Mouse (Mus musculus): ENCODE measurements around the gene Ifi27l2a.
"Not testable (repeated sequence)": the region's sequence is repeated elsewhere in the genome, so short reads cannot be mapped to it uniquely, and the experiment has no call there.

Gene Ifi27l2a

GRCm38 (mm10) chr12:103443524-103443923, at the start of gene Ifi27l2a:
Gene Ifi27l2a (minus strand): TSS chr12:103443680.
- DNase-seq (ENCODE audit: low read depth, low spot score): no peak

- peak; percentile 83 for DNase-seq (ENCODE audit: low read depth, low spot score)
Observed at GRCm38 (mm10) chr12:103492767-103493166, 49.3 kb upstream of the Ifi27l2a start.

DNA sequence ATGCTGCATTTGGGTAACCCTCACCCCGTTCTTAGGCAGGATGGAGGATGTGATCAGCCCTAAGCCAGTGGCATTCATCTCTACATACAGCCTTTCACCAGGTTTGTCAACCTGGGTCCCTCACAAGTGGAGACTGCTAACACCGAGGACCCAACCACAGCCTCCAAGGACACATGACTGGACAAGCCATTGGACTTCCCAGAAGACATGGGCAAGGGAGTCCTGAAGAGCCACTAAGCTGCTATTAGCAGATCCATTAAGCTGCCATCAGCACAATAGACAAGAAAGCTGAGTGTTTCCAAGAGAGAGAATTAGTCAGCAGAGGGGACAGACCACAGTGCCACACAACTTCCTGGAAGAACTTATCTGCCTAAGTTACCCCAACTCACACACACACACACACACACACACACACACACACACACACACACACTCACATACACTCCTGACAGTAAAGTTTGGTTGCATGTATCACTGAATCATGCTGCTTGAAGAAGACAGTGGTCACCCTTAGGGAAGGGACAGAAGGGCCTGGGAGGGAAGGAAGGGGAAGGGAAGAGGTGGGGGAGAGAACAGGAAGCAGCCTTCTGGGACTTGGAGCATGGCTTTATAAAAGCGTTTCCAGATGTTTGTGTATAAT, 47.7 kb upstream of the Ifi27l2a start:
- DNase-seq (ENCODE audit: low read depth, low spot score): no peak

DNA sequence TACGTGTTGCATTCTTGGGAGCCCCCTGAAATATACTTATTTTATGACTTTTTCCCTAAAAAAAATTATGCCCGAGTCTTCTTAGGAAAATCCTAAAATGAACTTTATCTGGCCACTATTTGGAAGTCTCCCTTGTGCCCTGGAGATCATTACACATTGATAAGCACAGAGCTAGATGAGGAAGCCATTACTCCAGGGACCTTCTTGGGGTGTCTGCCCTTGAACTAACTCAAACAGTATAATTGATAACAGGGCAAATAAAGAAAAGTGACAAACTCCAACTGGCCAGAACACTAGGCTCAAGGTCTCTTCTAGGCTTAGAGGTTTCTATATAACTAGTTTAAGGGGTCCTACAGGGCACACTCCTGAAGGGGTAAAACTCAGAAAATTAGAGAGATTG, 44.3 kb upstream of the Ifi27l2a start:
- no peak for DNase-seq (ENCODE audit: low read depth, low spot score)

DNA sequence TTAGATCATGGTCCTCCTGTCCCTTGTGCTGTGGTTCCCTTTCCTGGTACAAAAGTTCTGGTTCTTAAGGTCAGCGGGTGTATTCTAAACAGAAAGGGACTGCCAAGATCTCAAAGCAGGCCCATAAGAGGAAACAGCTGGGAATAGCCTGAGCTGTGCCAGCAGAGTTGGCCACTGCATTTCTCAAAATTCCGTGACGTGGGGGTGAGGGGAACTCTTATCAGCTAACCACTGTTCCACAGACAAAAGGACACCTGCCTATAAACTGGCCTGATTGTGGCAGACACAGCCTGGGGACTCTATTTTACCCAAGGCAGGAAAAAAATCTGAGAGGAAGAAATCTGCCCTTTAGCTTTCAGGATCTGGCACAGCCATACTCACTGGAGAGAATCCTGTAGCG, 43.8 kb upstream of the Ifi27l2a start:
- DNase-seq (ENCODE audit: low read depth, low spot score): no peak

GRCm38 (mm10) chr12:103486726-103487125, 43.2 kb upstream of the Ifi27l2a start:
- DNase-seq (ENCODE audit: low read depth, low spot score): no peak

DNA sequence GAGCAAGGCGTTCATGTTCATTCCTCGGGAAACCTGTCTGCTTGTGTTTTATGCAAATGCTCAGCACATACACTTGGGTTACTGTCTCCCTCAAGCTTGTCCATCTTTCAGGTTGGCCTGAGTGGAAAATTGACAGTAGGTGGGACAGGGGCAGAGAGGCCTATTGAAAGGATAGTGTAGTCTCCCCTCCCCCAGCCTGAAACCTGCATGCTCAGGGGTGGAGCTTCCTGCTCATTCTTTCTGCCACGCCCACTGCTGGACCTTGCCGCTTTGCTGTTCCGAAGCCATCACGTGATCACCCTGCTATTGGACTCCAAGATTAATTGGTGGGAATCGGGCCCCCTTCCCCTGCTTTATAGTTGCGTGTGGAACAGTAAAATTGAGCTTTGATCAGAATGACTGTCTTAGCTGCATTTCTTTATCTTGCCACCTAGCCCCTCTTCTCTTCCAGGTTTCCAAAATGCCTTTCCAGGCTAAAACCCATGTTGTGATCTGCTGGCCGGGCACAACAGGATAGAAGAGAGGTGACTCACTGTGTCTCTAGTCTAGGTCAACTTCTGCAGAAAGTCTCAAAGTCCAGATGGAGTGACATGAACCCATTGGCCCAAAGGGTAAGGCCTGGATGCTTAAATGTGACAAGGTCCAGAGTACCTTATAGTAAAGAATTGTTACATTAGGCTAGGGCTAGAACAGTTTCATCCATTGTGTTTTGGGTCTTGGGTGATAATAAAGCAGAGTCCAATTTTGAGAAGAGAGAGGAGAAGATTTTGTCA, 40.9 kb upstream of the Ifi27l2a start:
- peak; percentile 14 for DNase-seq (ENCODE audit: low read depth, low spot score)

DNA sequence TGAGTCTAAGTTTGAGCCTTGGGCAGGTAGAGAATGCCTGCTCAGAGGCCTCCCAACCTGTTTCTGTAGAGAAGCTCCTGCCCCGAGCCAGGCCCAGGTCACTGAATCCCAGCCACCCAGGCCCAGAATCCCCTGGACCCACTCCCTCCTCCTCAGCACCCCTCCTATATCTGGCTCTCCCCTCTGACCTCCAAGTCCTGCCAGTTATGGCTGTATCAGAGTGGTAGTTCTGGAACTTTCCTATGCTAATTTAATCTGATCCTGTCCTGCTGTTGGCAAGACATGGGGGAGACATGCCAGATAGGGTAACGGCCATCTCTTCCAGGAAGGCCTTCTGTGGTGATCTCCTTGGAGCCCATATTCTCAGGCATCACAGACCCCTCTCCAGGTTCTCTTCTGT, 39.3 kb upstream of the Ifi27l2a start:
- DNase-seq (ENCODE audit: low read depth, low spot score): no peak

DNA sequence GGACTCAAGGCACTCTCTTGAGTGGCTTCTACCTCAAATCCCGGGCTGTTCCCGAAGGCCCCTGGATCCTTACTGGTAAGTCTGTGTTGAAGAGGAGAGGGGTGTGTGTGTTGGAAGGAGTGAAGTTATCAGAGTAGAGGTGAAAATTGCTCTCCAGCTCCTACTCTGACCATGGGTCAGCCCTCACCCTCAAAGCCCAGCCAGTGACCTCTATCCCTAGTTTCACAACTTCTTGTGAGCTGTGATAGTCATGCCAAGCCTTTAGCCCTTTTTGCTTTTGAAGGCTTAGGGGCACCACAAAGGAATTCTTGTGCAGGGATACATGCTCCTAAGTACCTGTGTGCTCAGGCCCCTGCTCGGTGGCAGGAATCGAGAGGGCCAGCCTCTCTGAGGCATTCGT, 38.2 kb upstream of the Ifi27l2a start:
- no peak for DNase-seq (ENCODE audit: low read depth, low spot score)

- no peak for DNase-seq (ENCODE audit: low read depth, low spot score)
Observed at GRCm38 (mm10) chr12:103477461-103478015, 34.1 kb upstream of the Ifi27l2a start.

- DNase-seq (ENCODE audit: low read depth, low spot score): no peak
Observed at GRCm38 (mm10) chr12:103476779-103477389, 33.4 kb upstream of the Ifi27l2a start.

- DNase-seq (ENCODE audit: low read depth, low spot score): no peak
Observed at GRCm38 (mm10) chr12:103474481-103474880, 31.0 kb upstream of the Ifi27l2a start.

- no peak for DNase-seq (ENCODE audit: low read depth, low spot score)
Observed at GRCm38 (mm10) chr12:103457140-103457539, 13.7 kb upstream of the Ifi27l2a start, which contains the start of gene Ifi27l2b. Gene Ifi27l2b (minus strand): TSS chr12:103457223.

DNA sequence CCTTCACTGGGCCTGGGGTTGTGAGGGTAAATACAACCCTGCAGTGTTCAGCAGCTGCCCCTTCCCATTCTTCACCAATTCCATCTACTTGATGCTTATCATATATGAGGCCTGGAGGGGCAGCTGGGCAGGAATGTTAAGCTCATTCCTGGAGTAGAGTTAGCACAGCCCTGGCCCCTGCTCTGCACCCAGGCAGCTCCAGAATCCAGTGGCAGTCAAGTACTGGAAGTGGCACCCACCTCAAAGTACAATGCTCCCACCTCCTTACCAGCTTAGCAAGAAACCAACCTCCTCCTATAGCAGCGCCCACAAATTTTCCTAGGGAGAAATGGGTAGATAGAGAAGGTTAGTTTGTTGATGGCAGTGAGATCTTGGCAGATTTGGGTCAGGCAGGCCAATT, 13.2 kb upstream of the Ifi27l2a start:
- not testable (repeated sequence) for DNase-seq (ENCODE audit: low read depth, low spot score)

- no peak for DNase-seq (ENCODE audit: low read depth, low spot score)
Observed at GRCm38 (mm10) chr12:103453361-103453760, 9.9 kb upstream of the Ifi27l2a start.

DNA sequence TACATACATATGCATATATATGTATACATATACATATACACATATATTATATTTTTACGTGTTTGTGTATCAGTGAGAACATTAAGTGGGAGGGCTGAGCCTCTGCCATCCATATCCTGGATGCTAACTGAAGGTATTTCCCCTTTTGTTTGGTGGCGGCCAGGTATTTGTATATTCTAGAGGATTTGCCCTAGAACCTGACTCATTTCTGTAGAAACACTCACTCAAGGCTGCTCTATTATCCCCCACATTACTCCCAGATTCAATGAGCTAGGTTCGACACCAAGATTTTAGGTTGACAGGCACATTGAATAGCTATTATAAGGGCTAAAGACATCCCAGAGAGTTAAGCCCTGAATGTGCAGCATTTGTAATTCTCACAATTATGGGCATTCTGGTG, 1.6 kb upstream of the Ifi27l2a start:
- no peak for DNase-seq (ENCODE audit: low read depth, low spot score)

- DNase-seq (ENCODE audit: low read depth, low spot score): not testable (repeated sequence)
Observed at GRCm38 (mm10) chr12:103444261-103444660, 781 bp upstream of the Ifi27l2a start.

- no peak for DNase-seq (ENCODE audit: low read depth, low spot score)
Observed at GRCm38 (mm10) chr12:103437601-103438000, 5.9 kb downstream of the Ifi27l2a start.

DNA sequence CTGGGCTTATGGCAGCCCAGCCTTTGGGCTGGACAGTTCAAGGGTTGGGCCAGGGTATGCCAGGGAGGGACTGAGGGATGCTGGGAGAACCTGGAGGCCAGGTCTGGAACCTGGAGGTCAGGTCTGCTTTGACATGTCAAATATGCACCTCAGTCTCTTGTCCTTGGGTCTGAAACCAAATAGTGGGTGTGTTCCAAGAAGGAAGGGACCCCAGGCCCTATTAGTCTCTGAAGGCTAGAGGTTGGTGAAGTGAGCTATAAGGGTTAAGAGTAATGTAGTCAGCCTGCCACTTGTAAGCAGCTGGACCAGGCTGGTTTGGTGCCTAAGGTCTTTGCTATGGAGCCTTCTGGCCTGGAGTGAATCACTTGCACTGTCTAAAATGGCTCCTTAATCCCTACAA, 8.6 kb downstream of the Ifi27l2a start:
- DNase-seq (ENCODE audit: low read depth, low spot score): no peak

- peak; percentile 18 for DNase-seq (ENCODE audit: low read depth, low spot score)
Observed at GRCm38 (mm10) chr12:103433986-103434731, 9.3 kb downstream of the Ifi27l2a start, which contains the start of gene Ifi27. Gene Ifi27 (plus strand): TSS chr12:103434211.

GRCm38 (mm10) chr12:103433430-103433829, 10.1 kb downstream of the Ifi27l2a start:
- DNase-seq (ENCODE audit: low read depth, low spot score): no peak

DNA sequence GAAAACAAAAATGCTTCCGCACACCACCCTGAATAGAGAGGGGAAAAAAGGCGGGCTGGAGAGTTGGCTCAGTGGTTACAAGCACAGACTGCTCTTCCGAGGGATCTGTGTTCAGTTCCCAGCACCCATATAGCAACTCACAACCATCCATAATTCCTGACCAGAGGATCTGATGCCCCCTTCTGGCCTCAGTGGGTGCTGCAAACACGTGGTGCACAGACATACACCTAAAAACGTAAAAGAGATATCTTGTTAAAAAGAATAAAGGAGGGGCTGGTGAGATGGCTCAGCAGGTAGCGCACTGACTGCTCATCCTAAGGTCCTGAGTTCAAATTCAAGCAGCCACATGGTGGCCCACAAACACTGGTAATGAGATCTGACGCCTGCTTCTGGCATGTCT, 16.8 kb downstream of the Ifi27l2a start:
- DNase-seq (ENCODE audit: low read depth, low spot score): peak; percentile 32

Measured in ES-CJ7 (cell line).